ENCODE assay signal across 18 mouse cellular contexts in genomic region chr8:103412731-103413130, GRCm38 (mm10).
"Had no signal": no experiment of that assay in that cellular context is flagged by ENCODE, and none has a peak within 500 bp of the region (broad histone marks: within the 10 kb centered on the region; RNA-seq: fewer than 3 reads in every experiment).

No protein-coding gene starts in this region.

- ATAC-seq: lung, postnatal 0 days had no signal

- H3K4me3 ChIP-seq: layer of hippocampus, adult 2 months; limb, embryonic 12.5 days; midbrain, embryonic 10.5 days; myocyte; neural tube, embryonic 15.5 days had no signal

- H3K27ac ChIP-seq: layer of hippocampus, adult 2 months; limb, embryonic 12.5 days; liver, embryonic 14.5 days; midbrain, embryonic 10.5 days; neural tube, embryonic 15.5 days had no signal

- H3K27me3 ChIP-seq: limb, embryonic 12.5 days; neural tube, embryonic 15.5 days had no signal

- H3K36me3 ChIP-seq: limb, embryonic 12.5 days; midbrain, embryonic 10.5 days; neural tube, embryonic 15.5 days had no signal

- H3K9me3 ChIP-seq: limb, embryonic 12.5 days; midbrain, embryonic 10.5 days; neural tube, embryonic 15.5 days had no signal

- DNase-seq: kidney, adult 18-20 months; kidney, postnatal 10 days; kidney, postnatal 4 days; liver; lung, adult 18-20 months; lung, postnatal 4 days; midbrain, embryonic 14.5 days; right cerebral cortex, postnatal 4 days; spleen, adult 18-20 months; thymus, adult 2 months; thymus, postnatal 25 days had no signal

- H3K9ac ChIP-seq: limb, embryonic 12.5 days; liver, embryonic 14.5 days; neural tube, embryonic 15.5 days had no signal

- H3K4me2 ChIP-seq: limb, embryonic 12.5 days; neural tube, embryonic 15.5 days had no signal

- H3K4me1 ChIP-seq: neural tube, embryonic 15.5 days had no signal
